Mouse (Mus musculus) hindbrain, embryonic 15.5 days (tissue): ENCODE results near the gene Fignl1. TPM values are rescaled to one million over a fixed set of nuclear protein-coding genes. Genes with fewer than 3 reads are reported as not detected.

Experiments
- ATAC-seq: fragments of 200-750 bp; cut with Nextera tagmentation; 2 replicates; pipeline ENCODE4 v1.8.0; 2017; ENCODE audit warnings: low read depth, moderate number of reproducible peaks, moderate TSS enrichment; ENCODE audit not compliant: low FRiP score
- H3K27ac ChIP-seq: fragments of 300-500 bp; sonication (generic); replicated peaks from 2 replicates; pipeline ENCODE4 v1.5.1; 2015; ENCODE audit warnings: mild to moderate bottlenecking, inconsistent platforms
- H3K27me3 ChIP-seq: fragments of 300-500 bp; sonication (generic); 2 replicates; pipeline ENCODE4 v1.6.1; 2015; ENCODE audit warnings: control low read depth, inconsistent platforms
- H3K36me3 ChIP-seq: fragments of 300-500 bp; sonication (generic); 2 replicates; pipeline ENCODE4 v1.6.1; 2015; ENCODE audit warnings: control low read depth, inconsistent platforms
- H3K4me1 ChIP-seq: fragments of 300-500 bp; sonication (generic); replicated peaks from 2 replicates; pipeline ENCODE4 v1.6.1; 2015; ENCODE audit warnings: control low read depth, inconsistent platforms
- H3K4me2 ChIP-seq: fragments of 300-500 bp; sonication (generic); 2 replicates; pipeline ENCODE4 v1.6.1; 2015; ENCODE audit warnings: moderate library complexity, mild to moderate bottlenecking, inconsistent platforms
- H3K4me3 ChIP-seq: fragments of 300-500 bp; sonication (generic); 2 replicates; pipeline ENCODE4 v1.5.1; 2015; ENCODE audit warnings: mild to moderate bottlenecking, inconsistent platforms
- H3K9ac ChIP-seq: fragments of 300-500 bp; sonication (generic); 2 replicates; pipeline ENCODE4 v1.6.1; 2015; ENCODE audit warnings: inconsistent platforms
- H3K9me3 ChIP-seq: fragments of 300-500 bp; sonication (generic); 2 replicates; pipeline ENCODE4 v1.6.1; 2016; ENCODE audit warnings: control low read depth, inconsistent platforms
- WGBS: fragments of 180-500 bp; shearing (Covaris S2); methylation state at CpG from one replicate; pipeline ENCODE4 v1.1.7; 2015; 5-methylcytosine and 5-hydroxymethylcytosine counted together
- polyA plus RNA-seq: library from polyadenylated mRNA; unstranded; fragments of >200 nt; fragmentation: Nextera tagmentation; extraction: Ambion mirVana; gene quantifications from 2 replicates; pipeline ENCODE4 v1.2.1, GENCODE M21; 2015

The Fignl1 gene
- polyA plus RNA-seq, 1 experiment from 2014 or later: 12.0 TPM

- H3K4me1 ChIP-seq: no peaks in the 10 kb centered on the region
- no peaks in the 10 kb centered on the region for H3K9me3 ChIP-seq
- no peak overlapping the region for H3K4me2 ChIP-seq
- peaks cover 14% of the 10 kb centered on the region for H3K36me3 ChIP-seq
- H3K9ac ChIP-seq: no peak overlapping the region
- H3K4me3 ChIP-seq: no peak overlapping the region
- no peak for ATAC-seq
- H3K27ac ChIP-seq: no peak overlapping the region
- 94% methylated on average over 3 of the region's 3 CpGs for WGBS
- no peaks in the 10 kb centered on the region for H3K27me3 ChIP-seq
These were observed 8.5 kb downstream of the Fignl1 start for GRCm38 (mm10) chr11:11800304-11800703.

GRCm38 (mm10) chr11:11798690-11799089 is 10.1 kb downstream of the Fignl1 start:
- H3K9me3 ChIP-seq: no peaks in the 10 kb centered on the region
- 86% methylated on average over 1 of the region's 1 CpGs for WGBS
- no peak for ATAC-seq
- no peak overlapping the region for H3K27ac ChIP-seq
- peaks cover 14% of the 10 kb centered on the region for H3K36me3 ChIP-seq
- H3K4me3 ChIP-seq: no peak overlapping the region
- H3K4me2 ChIP-seq: no peak overlapping the region
- no peaks in the 10 kb centered on the region for H3K4me1 ChIP-seq
- H3K27me3 ChIP-seq: no peaks in the 10 kb centered on the region
- no peak overlapping the region for H3K9ac ChIP-seq

GRCm38 (mm10) chr11:11794626-11795025 is 14.1 kb downstream of the Fignl1 start:
- Histone ChIP-seq H3K4me3 (no peak overlapping the region), H3K9ac (no peak overlapping the region), H3K27me3 (no peaks in the 10 kb centered on the region), H3K27ac (no peak overlapping the region), H3K4me2 (no peak overlapping the region), H3K9me3 (no peaks in the 10 kb centered on the region), H3K4me1 (no peaks in the 10 kb centered on the region), H3K36me3 (no peaks in the 10 kb centered on the region)
- no peak for ATAC-seq
- 93% methylated on average over 1 of the region's 1 CpGs for WGBS

GRCm38 (mm10) chr11:11788521-11788974 is 20.2 kb downstream of the Fignl1 start:
- peak; percentile 96 for ATAC-seq
- WGBS: under 1% methylated on average over 8 of the region's 8 CpGs
- no peak overlapping the region for H3K27ac ChIP-seq
- H3K4me1 ChIP-seq: no peaks in the 10 kb centered on the region
- H3K36me3 ChIP-seq: no peaks in the 10 kb centered on the region
- H3K9ac ChIP-seq: no peak overlapping the region
- H3K4me2 ChIP-seq: peak overlapping the region; percentile 45
- 0 out of 2 replicates have a peak overlapping the region, but pooled peaks have one; percentile 12 for H3K4me3 ChIP-seq
- no peaks in the 10 kb centered on the region for H3K27me3 ChIP-seq
- H3K9me3 ChIP-seq: no peaks in the 10 kb centered on the region

- H3K9ac ChIP-seq: no peak overlapping the region
- no peaks in the 10 kb centered on the region for H3K36me3 ChIP-seq
- H3K9me3 ChIP-seq: no peaks in the 10 kb centered on the region
- 71% methylated on average over 6 of the region's 6 CpGs for WGBS
- no peak overlapping the region for H3K4me2 ChIP-seq
- H3K27me3 ChIP-seq: no peaks in the 10 kb centered on the region
- no peak overlapping the region for H3K4me3 ChIP-seq
- H3K4me1 ChIP-seq: no peaks in the 10 kb centered on the region
- no peak overlapping the region for H3K27ac ChIP-seq
- no peak for ATAC-seq
These were observed 23.3 kb downstream of the Fignl1 start for GRCm38 (mm10) chr11:11785457-11785856.

- no peaks in the 10 kb centered on the region for H3K9me3 ChIP-seq
- no peaks in the 10 kb centered on the region for H3K36me3 ChIP-seq
- no peak overlapping the region for H3K4me2 ChIP-seq
- no peak overlapping the region for H3K4me3 ChIP-seq
- WGBS: 90% methylated on average over 8 of the region's 8 CpGs
- no peak overlapping the region for H3K9ac ChIP-seq
- H3K4me1 ChIP-seq: no peaks in the 10 kb centered on the region
- H3K27me3 ChIP-seq: no peaks in the 10 kb centered on the region
- ATAC-seq: no peak
- no peak overlapping the region for H3K27ac ChIP-seq
These were observed 27.0 kb downstream of the Fignl1 start for GRCm38 (mm10) chr11:11781728-11782127.

- Histone ChIP-seq H3K36me3 (no peaks in the 10 kb centered on the region), H3K27me3 (no peaks in the 10 kb centered on the region), H3K4me3 (no peak overlapping the region), H3K27ac (no peak overlapping the region), H3K4me1 (no peaks in the 10 kb centered on the region), H3K9me3 (no peaks in the 10 kb centered on the region), H3K9ac (no peak overlapping the region), H3K4me2 (no peak overlapping the region)
- 95% methylated on average over 6 of the region's 6 CpGs for WGBS
- ATAC-seq: no peak
These were observed 30.4 kb downstream of the Fignl1 start for GRCm38 (mm10) chr11:11778345-11778744.

- Histone ChIP-seq H3K4me1 (no peaks in the 10 kb centered on the region), H3K27ac (no peak overlapping the region), H3K4me3 (no peak overlapping the region), H3K9ac (no peak overlapping the region), H3K27me3 (no peaks in the 10 kb centered on the region), H3K9me3 (no peaks in the 10 kb centered on the region), H3K4me2 (no peak overlapping the region), H3K36me3 (no peaks in the 10 kb centered on the region)
- WGBS: 89% methylated on average over 2 of the region's 2 CpGs
- no peak for ATAC-seq
These were observed 31.0 kb downstream of the Fignl1 start for GRCm38 (mm10) chr11:11777796-11778195.

- Histone ChIP-seq H3K4me1 (no peaks in the 10 kb centered on the region), H3K9me3 (no peaks in the 10 kb centered on the region), H3K36me3 (no peaks in the 10 kb centered on the region), H3K27ac (no peak overlapping the region), H3K9ac (no peak overlapping the region), H3K27me3 (no peaks in the 10 kb centered on the region), H3K4me2 (no peak overlapping the region), H3K4me3 (no peak overlapping the region)
- WGBS: 84% methylated on average over 3 of the region's 3 CpGs
- ATAC-seq: no peak
These were observed 31.5 kb downstream of the Fignl1 start for GRCm38 (mm10) chr11:11777246-11777645.

GRCm38 (mm10) chr11:11776822-11777174 is 32.0 kb downstream of the Fignl1 start:
- Histone ChIP-seq H3K36me3 (no peaks in the 10 kb centered on the region), H3K4me3 (no peak overlapping the region), H3K9me3 (no peaks in the 10 kb centered on the region), H3K27me3 (no peaks in the 10 kb centered on the region), H3K4me2 (no peak overlapping the region), H3K9ac (no peak overlapping the region), H3K4me1 (no peaks in the 10 kb centered on the region), H3K27ac (no peak overlapping the region)
- ATAC-seq: no peak
- 83% methylated on average over 7 of the region's 7 CpGs for WGBS

- no peaks in the 10 kb centered on the region for H3K36me3 ChIP-seq
- H3K4me3 ChIP-seq: no peak overlapping the region
- no peaks in the 10 kb centered on the region for H3K27me3 ChIP-seq
- no peak overlapping the region for H3K27ac ChIP-seq
- no peak for ATAC-seq
- 71% methylated on average over 4 of the region's 4 CpGs for WGBS
- no peak overlapping the region for H3K9ac ChIP-seq
- no peak overlapping the region for H3K4me2 ChIP-seq
- no peaks in the 10 kb centered on the region for H3K9me3 ChIP-seq
- no peaks in the 10 kb centered on the region for H3K4me1 ChIP-seq
These were observed 32.5 kb downstream of the Fignl1 start for GRCm38 (mm10) chr11:11776071-11776821.

- Histone ChIP-seq H3K4me1 (no peaks in the 10 kb centered on the region), H3K4me2 (no peak overlapping the region), H3K27me3 (no peaks in the 10 kb centered on the region), H3K9ac (no peak overlapping the region), H3K27ac (no peak overlapping the region), H3K4me3 (no peak overlapping the region), H3K36me3 (no peaks in the 10 kb centered on the region), H3K9me3 (no peaks in the 10 kb centered on the region)
- no peak for ATAC-seq
- WGBS: 90% methylated on average over 5 of the region's 5 CpGs
These were observed 33.9 kb downstream of the Fignl1 start for GRCm38 (mm10) chr11:11774893-11775292.

GRCm38 (mm10) chr11:11774384-11774783 is 34.4 kb downstream of the Fignl1 start:
- Histone ChIP-seq H3K4me3 (no peak overlapping the region), H3K4me1 (no peaks in the 10 kb centered on the region), H3K36me3 (no peaks in the 10 kb centered on the region), H3K9me3 (no peaks in the 10 kb centered on the region), H3K4me2 (no peak overlapping the region), H3K27ac (no peak overlapping the region), H3K9ac (no peak overlapping the region), H3K27me3 (no peaks in the 10 kb centered on the region)
- 96% methylated on average over 4 of the region's 4 CpGs for WGBS
- no peak for ATAC-seq
